9 mouse cellular contexts compared by ENCODE assay signal in genomic region chr5:123626631-123627030, GRCm38 (mm10). TPM values are rescaled to one million over a fixed set of nuclear protein-coding genes. Genes with fewer than 3 reads are reported as not detected.
DNase-seq lines count a peak whose midpoint lies in the region; ATAC-seq and TF ChIP-seq lines count a peak whose summit lies in the region.
"Had no signal": no experiment of that assay in that cellular context is flagged by ENCODE, and none has a peak within 500 bp of the region (broad histone marks: within the 10 kb centered on the region; RNA-seq: fewer than 3 reads in every experiment).

No protein-coding gene starts in this region.

- no peak overlapping the region for H3K4me3 ChIP-seq in midbrain, embryonic 11.5 days (ENCODE audit: low read depth, low read length)
- no peak overlapping the region for H3K4me3 ChIP-seq in midbrain, embryonic 15.5 days
- no peak overlapping the region for H3K4me3 ChIP-seq in heart, embryonic 16.5 days (ENCODE audit: low read length)
- H3K4me3 ChIP-seq in limb, embryonic 11.5 days (ENCODE audit: low read depth, low read length), result no peak overlapping the region
- H3K4me3 ChIP-seq: myocyte had no signal

- no peaks in the 10 kb centered on the region for H3K4me1 ChIP-seq in midbrain, embryonic 11.5 days (ENCODE audit: control insufficient read depth, insufficient read depth, low read length)
- H3K4me1 ChIP-seq in midbrain, embryonic 15.5 days, result no peaks in the 10 kb centered on the region
- H3K4me1 ChIP-seq in heart, embryonic 16.5 days (ENCODE audit: control insufficient read depth, insufficient read depth, low read length), result peaks cover 7% of the 10 kb centered on the region
- H3K4me1 ChIP-seq in limb, embryonic 11.5 days (ENCODE audit: control insufficient read depth, insufficient read depth, low read length), result no peaks in the 10 kb centered on the region

- DNase-seq in midbrain, embryonic 11.5 days (ENCODE audit: low spot score, missing footprints), result peak; percentile 89
- peak; percentile 20 for DNase-seq in Patski (ENCODE audit: low read depth, low spot score)
- peak; percentile 68 to 74 for DNase-seq in cerebellum, postnatal 36 days
- peak; percentile 73 for DNase-seq in limb, embryonic 11.5 days (ENCODE audit: low spot score)
- DNase-seq in ovary, postnatal 10 days (ENCODE audit: low spot score), result peak; percentile 18
- peak; percentile 37 to 66 for DNase-seq in urinary bladder, postnatal 4 days (ENCODE audit: low spot score in 2 of 2)

- no peak for ATAC-seq in midbrain, embryonic 11.5 days (ENCODE audit: low FRiP score)
- ATAC-seq in midbrain, embryonic 15.5 days (replicated peaks), result no peak
- no peak for ATAC-seq in Patski
- peak; percentile 69; the same call in 1 of the 2 replicates for ATAC-seq in heart, embryonic 16.5 days (replicated peaks; ENCODE audit: extremely low read depth, insufficient read depth, low FRiP score)
- ATAC-seq in limb, embryonic 11.5 days (ENCODE audit: insufficient number of reproducible peaks, low FRiP score, low TSS enrichment, low read depth), result no peak

- WGBS in midbrain, embryonic 11.5 days, result 29% methylated on average over 8 of the region's 8 CpGs
- WGBS in midbrain, embryonic 15.5 days, result 30% methylated on average over 8 of the region's 8 CpGs
- 25% methylated on average over 8 of the region's 8 CpGs for WGBS in heart, embryonic 16.5 days
- 29% methylated on average over 8 of the region's 8 CpGs for WGBS in limb, embryonic 11.5 days

- no peak overlapping the region for H3K9ac ChIP-seq in midbrain, embryonic 11.5 days (ENCODE audit: low read length)
- no peak overlapping the region for H3K9ac ChIP-seq in midbrain, embryonic 15.5 days
- H3K9ac ChIP-seq in heart, embryonic 16.5 days (ENCODE audit: low read length), result no peak overlapping the region
- H3K9ac ChIP-seq in limb, embryonic 11.5 days (ENCODE audit: low read length), result no peak overlapping the region

- POLR2A ChIA-PET in Patski (lab: Charles Lee), result interaction anchor here (0.6 to 1.2 kb wide), 2 partner anchors 72 to 119 kb away, joined by 3 read pairs; no protein-coding TSS in a partner anchor

- no peaks in the 10 kb centered on the region for H3K9me3 ChIP-seq in midbrain, embryonic 11.5 days (ENCODE audit: control insufficient read depth, low read length)
- H3K9me3 ChIP-seq in midbrain, embryonic 15.5 days, result no peaks in the 10 kb centered on the region
- H3K9me3 ChIP-seq in heart, embryonic 16.5 days (replicated peaks; ENCODE audit: control insufficient read depth, low read length), result no peaks in the 10 kb centered on the region; the same call in 1 of the 2 replicates
- H3K9me3 ChIP-seq in limb, embryonic 11.5 days (ENCODE audit: control insufficient read depth, low read length), result no peaks in the 10 kb centered on the region

- no peaks in the 10 kb centered on the region for H3K27me3 ChIP-seq in midbrain, embryonic 11.5 days (ENCODE audit: control insufficient read depth, insufficient read depth, low read length)
- no peaks in the 10 kb centered on the region for H3K27me3 ChIP-seq in midbrain, embryonic 15.5 days (replicated peaks)
- no peaks in the 10 kb centered on the region for H3K27me3 ChIP-seq in Patski
- H3K27me3 ChIP-seq in heart, embryonic 16.5 days (ENCODE audit: control insufficient read depth, insufficient read depth, low read length), result no peaks in the 10 kb centered on the region
- no peaks in the 10 kb centered on the region for H3K27me3 ChIP-seq in limb, embryonic 11.5 days (ENCODE audit: control insufficient read depth, insufficient read depth, low read length)

- no peak overlapping the region for H3K27ac ChIP-seq in midbrain, embryonic 11.5 days (ENCODE audit: low read depth, low read length)
- H3K27ac ChIP-seq in midbrain, embryonic 15.5 days, result no peak overlapping the region
- no peak overlapping the region for H3K27ac ChIP-seq in heart, embryonic 16.5 days (ENCODE audit: low read length)
- no peak overlapping the region for H3K27ac ChIP-seq in limb, embryonic 11.5 days (replicated peaks; ENCODE audit: low read depth, low read length)

- TF ChIP-seq CTCF in Patski (IDR thresholded peaks at IDR 0.05), result peak; percentile 66

- in situ Hi-C loops in Patski (cut with MboI; ENCODE audit: low pct_unique_long_range_greater_than_20kb), result loop anchor here (5.0 kb wide), 2 partner anchors 71 to 286 kb away; no protein-coding TSS in a partner anchor

- no peak overlapping the region for H3K4me2 ChIP-seq in midbrain, embryonic 11.5 days
- H3K4me2 ChIP-seq in midbrain, embryonic 15.5 days, result no peak overlapping the region
- H3K4me2 ChIP-seq in heart, embryonic 16.5 days (ENCODE audit: low read depth, low read length), result no peak overlapping the region
- H3K4me2 ChIP-seq in limb, embryonic 11.5 days (ENCODE audit: low read depth, severe bottlenecking), result no peak overlapping the region

- H3K36me3 ChIP-seq in midbrain, embryonic 11.5 days (ENCODE audit: control insufficient read depth, insufficient read depth, low read length), result peaks cover 6% of the 10 kb centered on the region; the same call in 1 of the 2 replicates
- peaks cover 42% of the 10 kb centered on the region for H3K36me3 ChIP-seq in midbrain, embryonic 15.5 days (replicated peaks)
- H3K36me3 ChIP-seq in heart, embryonic 16.5 days (ENCODE audit: control insufficient read depth, insufficient read depth), result peaks cover 24% of the 10 kb centered on the region
- H3K36me3 ChIP-seq in limb, embryonic 11.5 days (ENCODE audit: control insufficient read depth, insufficient read depth, low read length), result peaks cover 5% of the 10 kb centered on the region; the same call in 1 of the 2 replicates

- CTCF ChIA-PET in Patski (lab: Charles Lee), result interaction anchor here (0.7 to 7.1 kb wide), 17 partner anchors 9 to 294 kb away, joined by 3 to 30 read pairs (median 4); no protein-coding TSS in a partner anchor

RNA-seq across cellular contexts. Expression of gene Vps33a, which starts 53.8 kb away (rescaled TPM):
- 33.6 and 35.1 TPM in 2 replicates for polyA plus RNA-seq in midbrain, embryonic 11.5 days (2014; fragmentation: Nextera tagmentation; extraction: Ambion mirVana)
- 46.4 and 47.2 TPM in 2 replicates for polyA plus RNA-seq in midbrain, embryonic 15.5 days (2015; fragmentation: Nextera tagmentation; extraction: Ambion mirVana)
- polyA plus RNA-seq in Patski (2021), result 30.9 TPM
- polyA plus RNA-seq in heart, embryonic 16.5 days (2015; fragmentation: Nextera tagmentation; extraction: Ambion mirVana), result 21.5 and 26.3 TPM in 2 replicates
- 28.4 and 29.0 TPM in 2 replicates for polyA plus RNA-seq in limb, embryonic 11.5 days (2014; fragmentation: Nextera tagmentation; extraction: Ambion mirVana)

RNA-seq across cellular contexts. Expression of gene Clip1, which starts 57.8 kb away (rescaled TPM):
- polyA plus RNA-seq in midbrain, embryonic 11.5 days (2014; fragmentation: Nextera tagmentation; extraction: Ambion mirVana), result 42.8 and 46.8 TPM in 2 replicates
- 85.5 and 91.5 TPM in 2 replicates for polyA plus RNA-seq in midbrain, embryonic 15.5 days (2015; fragmentation: Nextera tagmentation; extraction: Ambion mirVana)
- 51.3 TPM for polyA plus RNA-seq in Patski (2021)
- polyA plus RNA-seq in heart, embryonic 16.5 days (2015; fragmentation: Nextera tagmentation; extraction: Ambion mirVana), result 53.1 and 54.0 TPM in 2 replicates
- polyA plus RNA-seq in limb, embryonic 11.5 days (2014; fragmentation: Nextera tagmentation; extraction: Ambion mirVana), result 37.8 and 44.9 TPM in 2 replicates

Comparison
In these comparisons a context has a peak if more than half of its experiments do, and no peak if none do; other contexts are left out.
1. DNase-seq: peak in every context shown above with its lines; median percentile 89 in midbrain, embryonic 11.5 days; 73 in limb, embryonic 11.5 days; 71 in cerebellum, postnatal 36 days; 52 in urinary bladder, postnatal 4 days; 20 in Patski; 18 in ovary, postnatal 10 days.